Mouse (Mus musculus) left cerebral cortex, postnatal 14 days (tissue): ENCODE data around the gene Ssx2ip. TPM values are rescaled to one million over a fixed set of nuclear protein-coding genes. Genes with fewer than 3 reads are reported as not detected.

ENCODE experiments used
- DNase-seq, 2 experiments: peaks; one replicate each; pipeline ENCODE4 v3.0.0; 2021 to 2022; ENCODE audit warnings: low spot score in 2 of 2, mixed read lengths in 1 of 2
- intact Hi-C: fragments of 180-260 bp; cut with DNase I; formaldehyde crosslinking; loops from one replicate; pipeline ENCODE4 v1.15.1; 2025
- total RNA-seq, 2 experiments: library from RNA; stranded (reverse); gene quantifications; 2 replicates each; pipeline ENCODE4 v1.2.3; 2021

Ssx2ip gene
- total RNA-seq, 2 experiments from 2014 or later, result 121 to 126 TPM

DNA sequence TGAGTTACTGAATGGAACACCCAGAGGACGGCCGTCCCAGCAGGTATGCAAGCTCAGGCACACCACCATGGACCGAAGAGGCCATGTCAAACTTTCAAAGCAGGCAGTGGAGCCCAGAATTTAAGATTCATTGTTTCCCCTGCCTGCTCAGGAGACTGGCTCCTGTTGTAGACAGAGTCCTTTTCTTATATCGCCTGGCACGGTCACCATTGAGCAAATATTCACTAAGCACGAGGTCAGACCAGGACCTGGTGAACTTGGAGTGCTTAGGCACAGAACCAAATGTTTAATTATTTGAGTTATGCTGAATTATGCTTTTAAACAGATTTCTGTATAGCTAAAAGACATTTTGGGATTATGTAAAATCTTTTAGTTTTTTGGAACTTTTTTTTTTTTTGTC, 8.2 kb upstream of the Ssx2ip start:
- DNase-seq, result no peak
- intact Hi-C loops, result no loop called here

DNA sequence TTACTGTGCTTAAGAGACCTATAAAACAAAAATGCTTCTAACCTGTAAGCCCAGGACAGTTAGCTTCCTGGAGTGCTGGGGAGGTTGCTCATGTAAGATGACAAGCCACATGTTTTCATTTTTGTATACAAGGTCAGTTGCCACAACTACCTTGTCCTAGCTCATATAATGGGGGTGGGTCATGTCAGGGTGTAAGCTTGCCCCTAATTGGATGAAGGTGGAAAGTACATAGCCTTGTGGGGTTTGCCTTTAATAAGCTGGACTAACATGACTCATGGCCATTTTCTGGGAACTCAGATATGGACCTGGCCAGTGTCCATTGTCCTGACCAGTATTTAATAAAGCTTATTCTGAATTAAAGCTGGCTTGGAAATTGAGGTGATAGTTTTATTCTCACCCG, 7.5 kb upstream of the Ssx2ip start:
- DNase-seq, result no peak
- intact Hi-C loops, result no loop called here

DNA sequence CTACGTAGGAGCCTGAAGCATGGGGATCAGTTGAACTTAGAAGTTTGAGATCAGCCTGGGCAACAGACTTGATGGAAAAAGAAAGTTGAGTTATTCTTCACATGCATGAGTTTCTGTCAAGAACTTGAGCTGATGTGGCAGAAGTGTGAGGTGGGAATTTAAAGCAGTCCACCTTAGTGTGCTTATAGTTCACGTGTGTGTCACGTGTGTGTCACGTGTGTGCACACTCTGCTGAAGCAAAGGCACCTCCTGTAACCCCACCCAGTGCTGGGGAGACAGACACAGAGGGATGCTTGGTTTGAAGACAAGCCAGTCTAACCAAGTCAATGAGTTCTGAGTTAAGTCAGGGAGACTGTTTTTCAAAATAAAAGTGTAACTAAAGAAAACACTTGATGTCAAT, 6.6 kb upstream of the Ssx2ip start:
- intact Hi-C loops, result no loop called here
- DNase-seq, result no peak

DNA sequence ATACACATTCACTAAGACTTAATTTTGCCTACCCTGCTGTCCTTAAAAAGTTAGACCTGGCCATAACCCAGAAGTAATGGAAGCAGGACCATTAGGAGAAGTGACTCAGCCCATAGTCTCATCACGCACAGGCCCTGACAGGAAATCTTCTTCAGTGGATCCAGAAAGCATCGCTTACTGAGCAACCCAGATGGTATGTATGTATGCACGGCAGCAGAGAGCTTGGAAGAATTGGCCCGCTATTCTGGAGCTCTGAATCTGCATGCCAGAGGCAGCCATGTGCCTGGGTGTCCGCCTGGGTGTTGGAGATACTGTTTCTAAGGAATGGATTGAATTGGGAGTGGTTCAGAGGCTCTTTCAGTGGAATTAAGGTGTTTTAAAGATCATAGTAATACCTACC, 5.2 kb upstream of the Ssx2ip start:
- intact Hi-C loops, result no loop called here
- DNase-seq, result peak in 1 of 2 experiments; percentile 70

DNA sequence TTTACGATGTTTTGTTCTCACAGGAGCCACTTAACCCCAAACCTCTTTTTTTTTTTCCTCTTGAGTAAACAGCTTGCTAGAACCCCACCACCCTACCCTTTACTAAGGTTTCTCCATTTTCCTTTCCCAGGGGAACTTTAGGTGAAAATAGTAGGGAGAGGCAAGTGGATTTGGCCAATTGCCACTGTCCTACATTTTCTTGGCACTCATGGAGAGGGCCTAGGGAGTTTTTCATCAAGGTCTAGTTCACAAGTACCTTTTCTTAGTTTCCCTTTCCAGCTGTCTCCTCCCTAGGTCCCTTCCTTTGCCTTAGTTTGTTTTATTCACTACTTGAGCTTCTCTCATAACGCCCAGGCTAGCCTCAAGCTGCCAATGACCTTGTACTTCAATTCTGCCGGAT, 672 bp upstream of the Ssx2ip start:
- intact Hi-C loops, result loop anchor here (5.0 kb wide), 1 partner anchor 56 kb away; no protein-coding TSS in a partner anchor
- DNase-seq, result no peak

DNA sequence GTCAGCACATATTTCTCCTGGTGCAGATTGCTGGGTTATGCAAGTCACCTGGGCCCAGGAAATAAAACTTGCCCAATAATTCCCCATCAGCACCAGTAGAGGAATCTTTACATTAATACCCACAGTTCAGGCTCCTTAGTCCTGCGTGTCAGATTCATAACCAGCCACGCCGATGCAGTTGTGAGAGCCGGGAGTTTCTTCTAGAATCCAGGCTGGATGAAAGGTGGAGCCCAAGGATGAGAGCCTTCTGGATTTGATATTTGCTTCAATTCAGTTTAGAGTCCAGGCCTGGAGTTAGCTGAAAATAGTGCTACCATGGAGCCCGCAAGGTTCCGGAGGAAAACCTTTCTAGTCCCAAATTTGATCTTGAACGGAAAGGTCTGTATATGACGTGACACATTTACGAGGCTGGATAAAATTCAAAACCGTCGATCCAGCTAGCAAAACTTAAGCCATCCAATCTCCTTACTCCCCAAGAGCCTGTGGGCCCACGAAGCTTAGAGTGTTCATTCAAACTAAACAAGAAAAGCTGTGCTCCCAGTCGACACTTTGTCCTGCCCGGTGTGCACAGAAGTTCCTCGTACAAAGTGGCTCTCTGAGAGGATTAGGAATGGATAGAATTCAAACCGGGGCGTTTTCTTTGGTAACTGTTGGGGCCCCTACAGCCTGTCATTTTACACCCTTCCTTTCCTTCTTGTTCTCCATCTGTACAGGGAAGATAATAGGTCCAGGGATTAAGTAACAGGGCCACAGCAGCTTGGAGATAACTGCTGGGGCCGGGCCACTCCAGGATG, 968 bp downstream of the Ssx2ip start:
- intact Hi-C loops, result no loop called here
- no peak for DNase-seq

DNA sequence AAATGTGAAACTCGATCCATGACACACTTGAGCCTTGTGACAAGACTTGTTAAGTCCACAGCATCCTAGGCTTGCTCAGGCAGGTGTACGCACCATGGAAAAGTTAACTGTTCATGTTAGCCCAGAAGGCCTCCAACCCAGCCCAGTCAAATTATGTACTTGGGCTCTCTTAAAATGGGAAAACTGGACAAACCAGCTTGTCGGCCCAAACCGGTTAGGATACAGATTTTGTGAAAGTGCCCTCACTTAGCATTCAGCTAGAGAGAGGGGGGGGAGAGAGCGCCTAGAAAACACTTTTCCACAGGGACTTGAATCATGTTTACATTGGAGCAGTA, 1.5 kb downstream of the Ssx2ip start:
- no peak for DNase-seq
- intact Hi-C loops, result no loop called here

DNA sequence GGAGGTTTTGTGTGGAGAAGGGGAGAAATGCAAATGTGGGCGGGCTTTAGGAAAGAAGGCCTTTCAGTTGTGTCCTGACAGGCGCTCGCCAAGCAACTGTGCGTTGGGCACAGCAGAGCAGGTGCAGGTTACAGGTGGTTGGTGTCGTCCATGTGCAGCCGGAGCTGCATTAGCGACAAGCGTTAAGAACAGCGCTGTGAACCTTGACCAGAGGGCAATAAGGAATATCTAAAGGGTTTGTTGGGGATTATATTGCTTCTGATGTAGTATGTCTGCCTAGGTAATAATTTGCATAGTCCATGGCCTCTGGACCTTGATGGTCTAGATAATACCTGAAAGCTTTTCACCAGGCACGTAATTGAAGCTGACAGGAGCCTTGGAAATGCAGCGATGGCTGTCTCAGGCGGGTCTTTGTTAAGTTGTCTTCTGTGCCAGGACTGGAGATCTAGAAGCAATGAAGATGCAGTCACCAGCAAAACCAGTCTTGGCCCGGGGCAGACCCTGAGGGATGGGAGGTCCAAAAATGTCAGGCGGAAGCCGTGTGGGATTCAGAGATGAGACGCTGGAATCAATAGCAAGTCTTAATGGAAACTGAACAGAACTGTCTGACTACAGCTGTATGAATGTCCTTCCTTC, 2.8 kb downstream of the Ssx2ip start:
- DNase-seq, result no peak
- intact Hi-C loops, result no loop called here

DNA sequence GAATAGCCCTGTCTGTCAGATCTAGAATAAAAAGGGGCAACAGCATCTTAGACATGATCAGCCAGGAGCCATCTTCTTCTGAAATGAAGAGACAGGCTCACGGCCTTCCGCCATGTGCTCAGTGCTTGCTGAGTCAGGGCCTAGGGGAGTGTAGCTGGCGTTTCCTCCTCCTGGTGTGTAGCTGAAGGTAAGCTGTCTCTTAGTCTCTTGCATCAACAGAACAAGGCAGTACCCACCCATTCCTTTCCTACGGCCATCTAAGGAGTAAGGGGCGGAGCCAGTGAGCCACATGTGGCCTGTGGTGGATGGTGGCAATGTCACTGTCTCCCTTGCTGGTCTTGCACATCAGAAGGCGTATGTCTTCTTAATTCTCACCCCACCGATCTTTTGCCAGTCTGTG, 5.7 kb downstream of the Ssx2ip start:
- no peak for DNase-seq
- intact Hi-C loops, result no loop called here

DNA sequence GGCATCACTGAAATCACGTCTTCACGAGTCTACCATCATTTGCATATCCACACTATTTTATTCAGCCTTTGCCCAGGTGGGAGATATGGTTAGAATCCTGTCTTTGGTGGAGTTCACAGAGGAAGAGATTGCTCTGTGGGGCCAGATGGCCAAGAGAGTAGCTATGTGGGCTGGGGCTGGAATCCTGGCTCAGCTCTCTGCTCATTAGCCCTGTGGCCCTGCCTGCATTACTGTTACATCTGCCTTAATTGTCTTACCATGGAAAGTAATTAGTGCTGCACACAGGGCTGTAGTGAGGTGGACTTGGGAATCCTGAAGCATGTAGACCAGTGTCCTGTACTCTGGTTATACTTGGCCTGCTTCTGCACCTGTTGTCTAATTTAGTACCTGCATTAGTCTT, 7.6 kb downstream of the Ssx2ip start:
- intact Hi-C loops, result no loop called here
- DNase-seq, result no peak

DNA sequence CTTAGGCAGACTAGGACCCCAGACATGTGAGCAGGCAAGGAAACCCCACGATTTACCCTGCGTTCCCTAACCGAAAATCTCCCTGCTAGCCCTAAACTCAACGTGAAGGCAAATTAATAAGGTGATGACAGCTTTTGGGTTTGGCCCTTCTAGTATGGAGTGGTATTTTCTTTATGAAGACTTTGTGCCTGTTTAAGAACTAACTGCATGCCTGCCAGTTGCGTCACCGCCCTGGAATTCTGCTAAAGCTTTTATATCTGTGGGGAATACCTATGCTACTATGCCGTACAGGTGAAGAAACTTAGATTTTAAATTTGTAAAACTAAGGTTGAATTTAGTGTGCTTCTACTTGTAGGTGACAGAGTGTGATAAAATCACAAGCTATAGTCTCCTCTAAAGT, 8.0 kb downstream of the Ssx2ip start:
- no peak for DNase-seq
- intact Hi-C loops, result no loop called here

DNA sequence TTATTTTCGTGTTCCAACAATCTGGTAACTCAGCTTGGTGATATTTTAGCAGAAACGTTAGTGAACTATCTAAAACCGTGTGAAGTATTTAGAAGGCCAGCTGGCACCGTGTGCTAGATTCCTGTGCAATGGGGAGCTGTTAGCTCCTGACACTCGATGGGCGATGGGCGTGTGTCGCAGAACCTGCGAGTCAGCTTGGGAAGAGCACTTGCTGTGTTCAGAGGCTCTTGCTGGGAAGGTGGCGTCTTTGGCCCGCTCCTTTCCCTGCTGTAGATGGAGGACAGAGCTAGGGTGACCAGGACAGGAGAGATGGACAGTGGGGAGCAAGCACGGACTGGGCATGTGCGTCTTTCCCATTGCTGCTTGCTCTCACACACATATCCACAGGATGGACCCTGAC, 8.6 kb downstream of the Ssx2ip start:
- intact Hi-C loops, result no loop called here
- no peak for DNase-seq

DNA sequence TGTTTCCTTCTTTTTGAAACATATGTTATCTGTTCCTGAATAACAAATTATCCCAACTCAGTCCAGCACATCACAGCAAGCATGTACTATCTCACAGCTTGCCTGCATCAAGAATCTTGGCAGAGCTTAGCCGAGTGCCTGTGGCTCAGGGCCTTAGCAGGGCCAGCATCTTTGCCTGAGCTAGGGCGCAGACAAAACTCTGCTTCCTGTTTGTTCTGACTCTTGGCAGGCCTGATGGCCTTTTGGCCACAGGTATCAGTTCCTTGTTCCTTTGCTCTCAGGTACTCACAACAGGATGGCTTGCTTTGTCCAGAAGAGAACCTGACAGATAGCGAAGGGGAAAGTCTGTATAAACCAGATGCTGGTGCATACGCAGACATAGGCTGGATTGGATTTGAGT, 9.6 kb downstream of the Ssx2ip start:
- intact Hi-C loops, result no loop called here
- no peak for DNase-seq

DNA sequence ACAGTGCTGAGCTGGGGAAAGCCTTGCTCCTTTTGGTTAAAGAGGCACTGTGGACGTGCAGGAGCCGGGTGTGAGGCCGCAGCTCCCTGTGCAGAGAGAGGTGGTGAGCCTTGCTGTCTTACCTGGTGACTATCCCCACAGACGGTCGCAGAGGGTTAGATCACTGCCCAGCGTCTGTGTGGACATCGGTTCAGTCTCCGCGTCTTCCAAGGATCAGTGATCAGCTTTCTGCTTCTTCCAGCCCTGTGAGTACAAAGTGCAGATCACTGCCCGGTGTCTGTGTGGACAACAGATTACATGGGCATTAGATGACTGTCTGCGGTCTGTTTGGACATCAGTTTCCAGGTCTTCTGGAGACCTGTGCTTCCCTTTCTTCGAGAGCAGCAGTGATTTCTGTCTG, 10.1 kb downstream of the Ssx2ip start:
- no peak for DNase-seq
- intact Hi-C loops, result no loop called here

DNA sequence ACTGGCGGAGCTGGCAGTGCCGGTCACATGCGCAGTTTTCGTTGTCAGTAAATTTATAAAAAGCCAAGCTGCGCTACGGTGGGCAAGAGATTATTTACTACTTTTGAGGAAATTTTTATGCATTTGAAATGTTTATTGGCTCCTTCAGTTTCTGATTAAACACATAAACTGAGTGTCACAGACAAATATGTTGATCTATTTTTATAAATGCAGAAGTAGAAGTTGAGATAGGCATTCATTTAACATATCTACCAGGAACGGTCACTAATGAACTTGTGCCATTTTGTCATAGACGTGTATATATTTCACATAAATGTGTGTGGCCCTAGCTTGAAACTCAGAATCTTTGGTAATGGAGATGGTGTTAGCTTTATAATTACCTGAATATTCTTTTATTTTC, 13.4 kb downstream of the Ssx2ip start:
- intact Hi-C loops, result no loop called here
- DNase-seq, result no peak

DNA sequence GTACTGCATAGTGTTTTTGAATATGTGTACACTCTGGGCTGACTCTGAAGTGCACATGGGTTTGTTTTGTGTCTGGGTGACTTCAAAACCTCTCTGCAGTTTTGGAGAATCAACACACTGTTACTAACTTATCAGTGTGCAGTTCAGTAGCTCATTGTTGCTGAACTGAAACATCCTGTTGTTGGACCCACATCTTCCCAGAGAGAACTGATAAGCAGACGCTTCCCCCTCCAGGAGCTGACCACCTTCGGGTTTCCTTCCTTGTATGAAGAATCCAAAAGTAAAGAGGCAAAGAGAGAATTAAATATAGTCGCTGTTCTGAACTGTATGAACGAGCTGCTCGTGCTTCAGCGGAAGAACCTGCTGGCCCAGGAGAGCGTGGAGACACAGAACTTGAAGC, 14.5 kb downstream of the Ssx2ip start:
- intact Hi-C loops, result no loop called here
- DNase-seq, result no peak

DNA sequence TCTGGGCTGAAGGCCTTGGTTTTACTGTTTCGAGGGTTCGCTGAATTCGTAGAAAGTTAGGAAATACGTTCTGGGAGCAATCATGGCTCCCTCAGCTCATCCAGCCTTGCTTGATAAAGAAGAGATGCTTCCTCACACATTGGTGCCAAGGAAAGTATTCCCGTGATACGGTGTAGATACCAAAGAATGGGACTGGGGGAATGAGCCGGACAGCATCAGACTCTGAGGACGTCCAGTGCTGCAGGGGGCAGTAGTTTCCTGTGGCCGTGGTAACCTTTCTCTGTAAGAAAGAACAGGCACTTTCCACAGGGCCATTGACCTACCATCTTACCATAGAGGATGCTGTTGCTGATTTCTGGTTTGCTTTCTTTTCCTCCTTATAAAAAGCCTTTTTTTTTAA, 15.1 kb downstream of the Ssx2ip start:
- intact Hi-C loops, result no loop called here

DNA sequence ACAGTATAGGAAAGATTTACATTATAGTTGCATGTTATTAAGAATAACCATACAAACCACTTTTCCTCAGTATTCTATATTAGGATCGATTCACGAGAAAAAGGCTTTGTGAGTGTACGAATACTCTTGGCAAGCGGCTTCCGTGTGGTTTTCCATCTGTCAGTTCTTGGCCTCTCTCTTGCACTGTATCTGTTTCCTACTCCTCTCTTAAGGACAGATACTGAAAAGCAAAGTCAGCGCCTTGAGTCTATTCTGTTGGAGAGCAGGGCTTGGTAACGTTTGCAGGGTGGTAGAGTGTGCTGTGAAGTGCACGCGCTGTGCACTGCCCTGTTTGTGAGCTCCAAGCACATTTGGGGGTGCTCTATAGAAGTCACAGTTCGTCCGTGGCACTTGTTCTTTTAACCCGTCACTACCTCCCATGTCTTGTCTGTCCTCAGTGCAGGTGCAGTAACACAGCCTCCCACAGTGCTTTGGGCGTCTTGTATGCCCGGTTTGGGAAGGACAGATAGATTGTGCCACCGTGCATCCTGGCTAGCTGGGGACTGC, 15.6 kb downstream of the Ssx2ip start:
- no peak for DNase-seq
- intact Hi-C loops, result loop anchor here (10.0 kb wide), 1 partner anchor 325 kb away; no protein-coding TSS in a partner anchor

More for the DNA sequence above, 15.1 kb downstream of the Ssx2ip start:
- no peak for DNase-seq

DNA sequence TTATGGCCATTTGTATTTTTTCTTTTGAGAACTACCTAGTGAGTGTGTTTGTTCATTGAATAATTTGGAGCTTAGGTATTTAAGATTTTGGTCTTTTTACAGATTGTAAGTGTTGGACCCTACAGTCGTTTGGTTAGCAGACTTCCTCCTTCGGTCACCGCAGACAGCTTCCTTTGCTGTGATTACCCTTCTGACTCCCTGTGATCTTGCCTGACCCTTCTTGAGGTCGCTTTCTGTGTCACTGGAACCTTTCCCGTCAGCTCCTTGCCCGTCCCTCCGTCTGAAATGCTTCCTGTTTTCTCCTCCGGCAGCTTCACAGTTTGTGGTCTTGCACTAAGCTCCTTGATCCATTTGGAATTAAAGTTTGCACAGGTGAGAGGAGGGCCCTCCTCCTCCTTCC, 17.3 kb downstream of the Ssx2ip start:
- no peak for DNase-seq
- intact Hi-C loops, result loop anchor here (10.0 kb wide), 1 partner anchor 323 kb away; no protein-coding TSS in a partner anchor

DNA sequence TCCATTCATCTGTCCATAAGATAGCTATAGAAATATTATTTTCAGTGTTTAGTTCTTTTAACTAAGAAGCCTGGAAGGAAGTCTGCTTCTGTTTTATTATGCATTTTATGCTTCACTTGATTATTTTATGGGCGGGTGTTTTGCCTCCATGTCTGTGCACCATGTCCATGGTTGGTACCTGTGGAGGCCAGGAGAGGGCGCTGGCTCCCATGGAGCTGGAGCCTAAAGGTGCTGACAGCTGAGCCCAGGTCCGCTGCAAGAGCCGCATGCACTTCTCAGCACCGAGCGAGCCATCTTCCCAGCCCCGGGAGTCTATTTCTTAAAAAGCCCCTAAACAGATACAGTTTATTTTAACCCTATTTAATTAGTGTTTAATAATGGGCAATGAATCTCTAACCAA, 19.3 kb downstream of the Ssx2ip start:
- intact Hi-C loops, result loop anchor here (10.0 kb wide), 1 partner anchor 321 kb away; no protein-coding TSS in a partner anchor
- DNase-seq, result no peak
